Mouse (Mus musculus) liver, adult 2 months (tissue): ENCODE measurements around the gene Plppr5.

Experiments used
- CTCF ChIP-seq: fragments of 200-500 bp; IDR thresholded peaks from 2 replicates; pipeline ENCODE4 v1.5.1; 2011; ENCODE audit warnings: low read depth, low read length, control low read depth
- POLR2A ChIP-seq: fragments of 200-500 bp; IDR thresholded peaks from 2 replicates; pipeline ENCODE4 v1.6.1; 2011; ENCODE audit warnings: low read length, control low read depth; ENCODE audit not compliant: insufficient read depth; ENCODE audit errors: extremely low read depth

- TF ChIP-seq CTCF (no peak), POLR2A (no peak)
Measured at GRCm38 (mm10) chr3:117577349-117577748, 2.7 kb downstream of the Plppr5 start.
